Mouse (Mus musculus): ENCODE data around the gene Serpinb6c. TPM values are rescaled to one million over a fixed set of nuclear protein-coding genes. Genes with fewer than 3 reads are reported as not detected.

Serpinb6c gene
- polyA plus RNA-seq, 1 experiment from 2014 or later, result 0.21 TPM

GRCm38 (mm10) chr13:33843308-33843707 lies 62.2 kb downstream of the Serpinb6c start, which contains the start of gene Serpinb6e:
Gene Serpinb6e, minus strand, starts transcription at chr13:33843408.
- WGBS, result 60% methylated on average over 1 of the region's 1 CpGs
- TF ChIP-seq CTCF (IDR thresholded peaks at IDR 0.05; ENCODE audit: low read depth), result no peak
- TF ChIP-seq EP300 (optimal IDR thresholded peaks at IDR 0.05), result no peak
- Histone ChIP-seq H3K9ac (ENCODE audit: low read length) (no peak within 1 kb of the TSS), H3K36me3 (ENCODE audit: control insufficient read depth, insufficient read depth, low read length) (no peaks in the 10 kb centered on the region), H3K27me3 (ENCODE audit: control insufficient read depth, insufficient read depth, low read length) (no peaks in the 10 kb centered on the region), H3K4me3 (ENCODE audit: low read depth, low read length) (no peak within 1 kb of the TSS), H3K4me1 (replicated peaks; ENCODE audit: control insufficient read depth, insufficient read depth) (no peaks in the 10 kb centered on the region), H3K9me3 (ENCODE audit: control insufficient read depth, low read length) (no peaks in the 10 kb centered on the region), H3K27ac (replicated peaks) (no peak within 1 kb of the TSS), H3K4me2 (replicated peaks; ENCODE audit: low read depth) (no peak within 1 kb of the TSS)
- ATAC-seq (ENCODE audit: low FRiP score, low TSS enrichment) (no peak), DNase-seq (ENCODE audit: low spot score) (no peak)

DNA sequence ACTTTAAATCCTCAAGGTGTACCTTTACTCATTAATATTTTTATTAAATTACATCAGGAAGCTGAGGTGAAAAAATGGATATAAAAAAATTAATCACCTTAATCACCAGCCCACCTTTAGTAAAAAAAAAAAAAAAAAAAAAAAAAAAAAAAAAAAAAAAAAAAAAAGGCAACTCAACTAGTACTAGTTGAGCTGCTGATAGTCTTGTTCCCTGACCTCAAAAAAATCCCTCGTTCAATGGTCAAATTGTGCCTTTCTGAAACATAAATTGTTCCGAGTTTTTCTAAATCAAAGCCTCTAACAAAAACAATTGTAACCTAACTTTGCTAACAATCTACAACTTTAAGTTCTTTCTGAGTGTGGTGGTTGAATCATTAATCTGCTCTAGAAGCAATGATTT lies 74.8 kb downstream of the Serpinb6c start:
- Histone ChIP-seq H3K27me3 (ENCODE audit: control insufficient read depth, insufficient read depth, low read length) (no peaks in the 10 kb centered on the region), H3K36me3 (ENCODE audit: control insufficient read depth, insufficient read depth, low read length) (no peaks in the 10 kb centered on the region), H3K4me1 (replicated peaks; ENCODE audit: control insufficient read depth, insufficient read depth) (no peaks in the 10 kb centered on the region), H3K9ac (ENCODE audit: low read length) (no peak overlapping the region), H3K4me2 (replicated peaks; ENCODE audit: low read depth) (no peak overlapping the region), H3K9me3 (ENCODE audit: control insufficient read depth, low read length) (no peaks in the 10 kb centered on the region), H3K4me3 (ENCODE audit: low read depth, low read length) (no peak overlapping the region), H3K27ac (replicated peaks) (no peak overlapping the region)
- 75% methylated on average over 2 of the region's 2 CpGs for WGBS
- DNase-seq (ENCODE audit: low spot score) (no peak), ATAC-seq (ENCODE audit: low FRiP score, low TSS enrichment) (no peak)
- no peak for TF ChIP-seq EP300 (optimal IDR thresholded peaks at IDR 0.05)

Other genes starting within 250 kb of the Serpinb6c start
- gene Serpinb6d, start 244.3 kb downstream of the Serpinb6c start, polyA plus RNA-seq (2015; fragmentation: Nextera tagmentation; extraction: Ambion mirVana), result not detected in 2 replicates
- not detected in 2 replicates for gene Serpinb6e, start 62.3 kb downstream of the Serpinb6c start, polyA plus RNA-seq (2015; fragmentation: Nextera tagmentation; extraction: Ambion mirVana)
- gene Nqo2, start 59.0 kb upstream of the Serpinb6c start, polyA plus RNA-seq (2015; fragmentation: Nextera tagmentation; extraction: Ambion mirVana), result 13.9 and 14.1 TPM in 2 replicates
- gene Ripk1, start 96.7 kb upstream of the Serpinb6c start, polyA plus RNA-seq (2015; fragmentation: Nextera tagmentation; extraction: Ambion mirVana), result 13.2 and 13.5 TPM in 2 replicates
- gene Serpinb6a, start 97.1 kb upstream of the Serpinb6c start, polyA plus RNA-seq (2015; fragmentation: Nextera tagmentation; extraction: Ambion mirVana), result 82.7 and 83.1 TPM in 2 replicates
- gene Bphl, start 131.9 kb upstream of the Serpinb6c start, polyA plus RNA-seq (2015; fragmentation: Nextera tagmentation; extraction: Ambion mirVana), result 36.9 and 37.2 TPM in 2 replicates
- gene Tubb2a, start 172.3 kb upstream of the Serpinb6c start, polyA plus RNA-seq (2015; fragmentation: Nextera tagmentation; extraction: Ambion mirVana), result 187 and 196 TPM in 2 replicates
- 13.4 and 14.6 TPM in 2 replicates for gene Tubb2b, start 224.8 kb upstream of the Serpinb6c start, polyA plus RNA-seq (2015; fragmentation: Nextera tagmentation; extraction: Ambion mirVana)